Comparison of ENCODE assay signal across 19 mouse cellular contexts in the genomic region with DNA sequence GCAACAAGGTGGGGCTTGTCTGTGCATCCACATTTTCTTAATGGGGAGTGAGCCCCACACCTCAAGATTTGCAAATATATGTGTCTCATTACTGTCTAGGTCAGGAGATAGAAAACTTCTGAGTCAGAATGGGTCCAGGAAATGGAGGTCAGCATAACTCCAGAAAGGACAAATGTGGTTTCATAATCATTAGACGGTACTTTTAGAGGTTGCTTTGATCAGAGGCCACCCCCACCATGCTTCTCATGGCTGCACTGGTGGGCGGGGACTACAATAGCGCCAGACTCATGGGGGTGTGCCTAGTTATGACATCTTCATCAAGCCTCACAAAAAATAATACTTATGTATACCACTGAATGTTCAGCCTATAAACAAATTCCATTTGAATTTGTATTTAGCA.
"Had no signal": no experiment of that assay in that cellular context is flagged by ENCODE, and none has a peak within 500 bp of the region (broad histone marks: within the 10 kb centered on the region; RNA-seq: fewer than 3 reads in every experiment).

No protein-coding gene starts in this region.

- H3K4me2 ChIP-seq: kidney, embryonic 15.5 days; limb, embryonic 13.5 days; liver, embryonic 12.5 days; liver, embryonic 15.5 days; midbrain, embryonic 13.5 days had no signal

- DNase-seq: kidney, adult 8-10 months; kidney, postnatal 10 days; kidney, postnatal 36 days; liver; lung, adult 2 months; right cerebral cortex, adult 18-20 months; right cerebral cortex, postnatal 14 days; right cerebral cortex, postnatal 4 days; thymus, postnatal 25 days had no signal

- H3K27me3 ChIP-seq: kidney, embryonic 15.5 days; limb, embryonic 13.5 days; liver, embryonic 12.5 days; liver, embryonic 15.5 days; megakaryocyte, embryonic 14.5 days; midbrain, embryonic 13.5 days had no signal

- ATAC-seq: midbrain, embryonic 13.5 days had no signal

- H3K27ac ChIP-seq: kidney, embryonic 15.5 days; limb, embryonic 10.5 days; limb, embryonic 13.5 days; liver, embryonic 12.5 days; liver, embryonic 15.5 days; midbrain, embryonic 10.5 days; midbrain, embryonic 13.5 days; stomach, postnatal 0 days had no signal

- H3K9ac ChIP-seq: kidney, embryonic 15.5 days; limb, embryonic 13.5 days; liver, embryonic 12.5 days; liver, embryonic 15.5 days; midbrain, embryonic 13.5 days had no signal

- H3K4me3 ChIP-seq: kidney, embryonic 15.5 days; limb, embryonic 10.5 days; limb, embryonic 13.5 days; liver, embryonic 12.5 days; liver, embryonic 15.5 days; midbrain, embryonic 10.5 days; midbrain, embryonic 13.5 days; myocyte had no signal

- H3K9me3 ChIP-seq: kidney, embryonic 15.5 days; limb, embryonic 10.5 days; limb, embryonic 13.5 days; liver, embryonic 12.5 days; liver, embryonic 15.5 days; megakaryocyte, embryonic 14.5 days; midbrain, embryonic 10.5 days; midbrain, embryonic 13.5 days had no signal

- H3K4me1 ChIP-seq: limb, embryonic 10.5 days; limb, embryonic 13.5 days; liver, embryonic 15.5 days; midbrain, embryonic 10.5 days had no signal

- H3K36me3 ChIP-seq: kidney, embryonic 15.5 days; limb, embryonic 10.5 days; limb, embryonic 13.5 days; liver, embryonic 12.5 days; liver, embryonic 15.5 days; midbrain, embryonic 10.5 days; midbrain, embryonic 13.5 days had no signal
